9 mouse cellular contexts compared by ENCODE assay signal in genomic region chrX:96107427-96108291, GRCm38 (mm10). TPM values are rescaled to one million over a fixed set of nuclear protein-coding genes. Genes with fewer than 3 reads are reported as not detected.
DNase-seq lines count a peak whose midpoint lies in the region; ATAC-seq and TF ChIP-seq lines count a peak whose summit lies in the region.
"Had no signal": no experiment of that assay in that cellular context is flagged by ENCODE, and none has a peak within 500 bp of the region (broad histone marks: within the 10 kb centered on the region; RNA-seq: fewer than 3 reads in every experiment).

No protein-coding gene starts in this region.

- DNase-seq in liver, adult 2 months (ENCODE audit: extremely low read depth, low read depth, low spot score): peak; percentile 17
- DNase-seq in liver, postnatal 0 days: no peak
- DNase-seq in cerebellum, postnatal 36 days: peak; percentile 25 to 28
- DNase-seq in heart, postnatal 14 days: peak; percentile 57 to 62
- DNase-seq in lung, postnatal 4 days: peak; percentile 54 to 66
- DNase-seq in frontal cortex, postnatal 14 days (ENCODE audit: low spot score in 2 of 2): no peak
- no peak for DNase-seq in thymus, adult 2 months
- no peak for DNase-seq in spleen, adult 18-20 months

- H3K36me3 ChIP-seq in liver, adult 2 months (ENCODE audit: control insufficient read depth, insufficient read depth, low read length): no peaks in the 10 kb centered on the region
- 0 out of 2 replicates have a peak, but pooled peaks cover 2% of the 10 kb centered on the region for H3K36me3 ChIP-seq in liver, postnatal 0 days (replicated peaks; ENCODE audit: insufficient read depth, low read length)
- 0 out of 2 replicates have a peak, but pooled peaks cover 5% of the 10 kb centered on the region for H3K36me3 ChIP-seq in thymus, adult 2 months (ENCODE audit: control insufficient read depth, insufficient read depth, low read length)
- H3K36me3 ChIP-seq: neural tube, embryonic 12.5 days had no signal

- H3K9ac ChIP-seq in liver, adult 2 months (ENCODE audit: low read depth, low read length): no peak overlapping the region
- H3K9ac ChIP-seq in liver, postnatal 0 days (replicated peaks): no peak overlapping the region
- H3K9ac ChIP-seq: neural tube, embryonic 12.5 days had no signal

- ATAC-seq in liver, postnatal 0 days: no peak

- WGBS in liver, adult 2 months: 48% methylated on average over 3 of the region's 3 CpGs
- 55% methylated on average over 3 of the region's 3 CpGs for WGBS in liver, postnatal 0 days (ENCODE audit: insufficient replicate concordance)
- WGBS in thymus, adult 2 months: 68% methylated on average over 3 of the region's 3 CpGs

- no peaks in the 10 kb centered on the region for H3K27me3 ChIP-seq in liver, adult 2 months (ENCODE audit: control insufficient read depth, insufficient read depth, low read length)
- H3K27me3 ChIP-seq in liver, postnatal 0 days (ENCODE audit: insufficient read depth, low read length): no peaks in the 10 kb centered on the region
- H3K27me3 ChIP-seq in thymus, adult 2 months (ENCODE audit: control insufficient read depth, insufficient read depth, low read length): no peaks in the 10 kb centered on the region
- H3K27me3 ChIP-seq: neural tube, embryonic 12.5 days had no signal

- no peaks in the 10 kb centered on the region for H3K79me2 ChIP-seq in liver, adult 2 months (ENCODE audit: control insufficient read depth, insufficient read depth, low read length)

- no peak for TF ChIP-seq POLR2A in liver, adult 2 months (IDR thresholded peaks at IDR 0.05; ENCODE audit: extremely low read depth, insufficient read depth, low read length)
- TF ChIP-seq POLR2A in thymus, adult 2 months (IDR thresholded peaks at IDR 0.05; ENCODE audit: control insufficient read depth, extremely low read depth, insufficient read depth, low read length, poor library complexity): no peak

- no peak for TF ChIP-seq EP300 in liver, postnatal 0 days (IDR thresholded peaks at IDR 0.05; ENCODE audit: low read depth)

- no peaks in the 10 kb centered on the region for H3K9me3 ChIP-seq in liver, postnatal 0 days (ENCODE audit: low read length)
- H3K9me3 ChIP-seq: neural tube, embryonic 12.5 days had no signal

- no peak overlapping the region for H3K4me2 ChIP-seq in liver, postnatal 0 days (ENCODE audit: low read depth, low read length)
- H3K4me2 ChIP-seq: neural tube, embryonic 12.5 days had no signal

- H3K4me3 ChIP-seq in liver, adult 2 months (ENCODE audit: insufficient read depth, low read depth, low read length): no peak overlapping the region
- H3K4me3 ChIP-seq in liver, postnatal 0 days (ENCODE audit: low read depth, low read length): no peak overlapping the region
- H3K4me3 ChIP-seq in thymus, adult 2 months (ENCODE audit: control insufficient read depth, insufficient read depth, low read length): no peak overlapping the region
- H3K4me3 ChIP-seq: neural tube, embryonic 12.5 days had no signal

- no peak for TF ChIP-seq CTCF in liver, adult 2 months (IDR thresholded peaks at IDR 0.05; ENCODE audit: low read depth, low read length)
- no peak for TF ChIP-seq CTCF in liver, postnatal 0 days (IDR thresholded peaks at IDR 0.05; ENCODE audit: low read depth)
- TF ChIP-seq CTCF in thymus, adult 2 months (IDR thresholded peaks at IDR 0.05; ENCODE audit: borderline replicate concordance, control insufficient read depth, extremely low read depth, insufficient read depth, low read length, poor library complexity): no peak

- intact Hi-C loops in heart, postnatal 14 days (cut with DNase I): no loop called here

- H3K4me1 ChIP-seq in liver, adult 2 months (ENCODE audit: control insufficient read depth, insufficient read depth, low read length): no peaks in the 10 kb centered on the region; the same call in 1 of the 2 replicates
- H3K4me1 ChIP-seq in liver, postnatal 0 days (ENCODE audit: insufficient read depth): no peaks in the 10 kb centered on the region
- no peaks in the 10 kb centered on the region for H3K4me1 ChIP-seq in thymus, adult 2 months (replicated peaks; ENCODE audit: control insufficient read depth, insufficient read depth, low read length)
- H3K4me1 ChIP-seq: neural tube, embryonic 12.5 days had no signal

- no peak overlapping the region for H3K27ac ChIP-seq in liver, adult 2 months (replicated peaks; ENCODE audit: insufficient read depth, low read depth, low read length)
- H3K27ac ChIP-seq in liver, postnatal 0 days (ENCODE audit: low read depth): no peak overlapping the region
- H3K27ac ChIP-seq in thymus, adult 2 months (ENCODE audit: control insufficient read depth, insufficient read depth, low read length): no peak overlapping the region
- H3K27ac ChIP-seq: neural tube, embryonic 12.5 days had no signal

RNA-seq across cellular contexts. Expression of gene Msn, which starts 11.8 kb away (rescaled TPM):
- 8.3 and 10.8 TPM in 2 replicates for total RNA-seq in liver, adult 2 months (2014; rRNA removed)
- 6.7 and 10.8 TPM in 2 replicates for polyA plus RNA-seq in liver, adult 2 months (2012; rRNA removed)
- polyA plus RNA-seq in liver, postnatal 0 days (2015; fragmentation: Nextera tagmentation; extraction: Ambion mirVana): 32.0 and 36.7 TPM in 2 replicates
- 100 to 1,000 TPM; 146 to 163 TPM for total RNA-seq in heart, postnatal 14 days (2021)
- polyA plus RNA-seq in thymus, adult 2 months (2012; rRNA removed): 205 and 237 TPM in 2 replicates

Comparison
In these comparisons a context has a peak if more than half of its experiments do, and no peak if none do; other contexts are left out.
1. DNase-seq: peak in liver, adult 2 months (single experiment), cerebellum, postnatal 36 days (2 of 2), heart, postnatal 14 days (2 of 2) and lung, postnatal 4 days (2 of 2); none in liver, postnatal 0 days (single experiment), frontal cortex, postnatal 14 days (0 of 2), thymus, adult 2 months (single experiment) and spleen, adult 18-20 months (0 of 2).